Mouse (Mus musculus): ENCODE measurements around the gene Mmab. TPM values are rescaled to one million over a fixed set of nuclear protein-coding genes. Genes with fewer than 3 reads are reported as not detected.

The Mmab gene
- total RNA-seq (2015; ENCODE audit: low replicate concordance) (1.1 and 1.7 TPM in 2 replicates), total RNA-seq (2017; ENCODE audit: low replicate concordance) (1.1 and 3.3 TPM in 2 replicates)

DNA sequence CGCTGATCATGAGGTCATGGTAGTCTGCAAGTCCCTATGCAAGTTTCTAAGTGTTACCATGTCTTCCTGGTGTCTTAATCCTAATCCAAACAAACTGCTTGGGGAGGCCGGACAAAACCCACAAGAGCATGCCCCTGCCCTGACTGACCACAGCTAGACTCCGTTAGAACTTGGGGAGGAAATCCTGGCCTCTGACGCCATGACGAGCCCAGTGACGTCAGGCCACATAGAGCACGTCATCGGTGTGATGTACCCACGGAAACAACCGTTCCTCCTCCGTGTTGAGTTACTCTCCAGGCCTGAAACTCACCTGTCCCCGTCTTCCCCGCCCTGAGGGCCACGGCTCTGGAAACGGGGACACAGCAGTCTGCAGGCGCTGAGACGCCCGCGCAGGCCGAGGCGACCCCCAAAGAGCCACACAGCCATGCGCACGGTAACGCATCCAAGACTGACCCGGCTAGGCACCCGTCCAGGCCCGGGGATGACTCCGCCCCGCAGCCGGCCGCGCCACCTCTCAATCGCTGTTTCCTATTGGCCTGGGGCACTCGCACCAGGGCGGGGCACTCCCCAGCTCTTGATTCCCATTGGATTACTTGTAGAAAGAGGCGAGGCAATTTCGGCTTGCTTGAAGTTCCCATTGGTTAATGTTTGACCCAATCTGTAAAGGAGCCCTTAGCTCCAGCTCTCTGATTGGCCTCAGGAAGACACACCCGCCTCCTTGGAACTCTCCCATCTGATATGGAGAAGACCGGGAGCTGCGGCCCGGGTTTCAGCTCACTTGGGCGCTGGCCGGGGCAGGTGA, at the start of gene Mmab, which contains the start of gene Mvk:
Mmab (minus strand) TSS at position 495 of the 802 bp plus-strand sequence.
Mvk (plus strand) TSS at position 704 of the 802 bp plus-strand sequence.
- peak; percentile 96 for ATAC-seq (replicated peaks; ENCODE audit: low FRiP score, poor library complexity, severe bottlenecking)

DNA sequence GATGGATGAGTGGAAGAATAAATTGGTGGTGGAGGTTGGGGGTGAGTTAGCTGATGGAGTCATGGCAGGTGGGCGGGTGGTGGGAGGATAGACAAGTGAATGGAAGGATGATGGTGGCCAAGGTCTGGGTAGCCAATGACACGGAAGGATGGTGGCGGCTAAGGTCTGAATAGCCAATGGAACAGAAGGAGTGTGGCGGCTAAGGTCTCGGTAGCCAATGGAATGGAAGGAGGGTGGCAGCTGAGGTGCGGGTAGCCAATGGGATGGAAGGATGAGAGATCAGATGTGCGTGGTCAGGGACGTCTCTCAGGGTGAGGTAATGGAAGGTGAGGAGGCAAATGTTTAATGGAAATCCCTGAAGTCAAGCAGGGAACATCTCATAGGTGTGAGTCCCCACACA, 46.4 kb upstream of the Mmab start:
- ATAC-seq (replicated peaks; ENCODE audit: low FRiP score, poor library complexity, severe bottlenecking) = no peak

DNA sequence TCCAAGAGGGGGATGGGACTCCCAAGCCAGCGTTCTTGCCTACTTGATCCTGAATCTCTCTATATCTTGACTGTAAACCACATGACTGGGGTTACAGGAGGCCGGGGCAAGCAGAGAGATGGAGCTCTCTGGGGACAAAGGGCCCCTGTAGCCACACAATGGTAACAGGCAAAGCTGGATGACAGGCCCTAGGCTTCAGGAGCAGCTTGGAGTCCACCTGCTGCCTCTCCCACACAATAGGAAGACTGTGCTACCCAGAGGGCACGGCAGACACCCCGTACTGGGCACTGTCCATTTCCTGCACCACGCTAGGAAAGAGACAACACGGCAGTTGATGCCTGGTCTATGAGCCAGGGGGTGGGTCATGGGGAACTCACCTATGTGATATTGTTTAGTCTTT, 45.7 kb upstream of the Mmab start:
- no peak for ATAC-seq (replicated peaks; ENCODE audit: low FRiP score, poor library complexity, severe bottlenecking)

DNA sequence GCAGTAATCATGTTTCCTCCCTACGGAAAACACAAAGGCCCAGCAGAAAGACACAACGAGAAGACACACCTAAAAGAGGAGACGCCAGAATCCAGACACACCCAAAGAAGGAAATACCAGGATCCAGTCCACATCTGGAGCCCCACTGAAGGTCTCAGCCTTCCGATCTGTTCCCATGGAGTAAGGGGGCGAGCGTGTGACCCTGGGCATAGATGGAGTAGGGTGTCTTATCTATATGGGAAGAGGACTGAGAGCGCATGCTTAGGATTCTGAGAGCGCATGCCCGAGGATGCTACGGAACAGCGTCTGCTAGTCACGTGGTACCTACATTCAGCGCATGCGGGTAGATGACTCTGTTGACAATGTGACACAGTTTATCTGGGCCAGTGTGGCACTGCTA, 41.8 kb upstream of the Mmab start:
- ATAC-seq (replicated peaks; ENCODE audit: low FRiP score, poor library complexity, severe bottlenecking) = no peak

DNA sequence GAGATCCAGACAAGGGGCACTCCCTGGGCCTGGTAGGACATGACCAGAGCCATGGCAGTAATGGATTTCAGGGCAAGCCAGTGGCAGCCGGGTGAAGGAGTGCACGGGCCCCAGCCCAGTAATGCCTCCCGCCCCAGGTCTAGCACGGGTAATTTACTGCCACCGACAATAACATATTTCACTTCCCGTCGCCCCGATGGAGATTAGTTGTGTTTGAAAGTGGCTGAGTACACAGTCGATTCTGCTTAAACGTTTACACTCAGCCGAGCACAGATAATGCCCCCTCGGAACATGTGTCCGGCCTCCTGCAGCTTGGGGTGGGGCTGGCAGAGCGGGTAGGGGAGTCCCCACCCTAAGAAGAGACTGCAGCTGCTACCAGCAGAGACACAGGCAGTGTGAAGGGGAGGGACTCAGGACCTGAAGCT, 38.7 kb upstream of the Mmab start:
- no peak for ATAC-seq (replicated peaks; ENCODE audit: low FRiP score, poor library complexity, severe bottlenecking)

DNA sequence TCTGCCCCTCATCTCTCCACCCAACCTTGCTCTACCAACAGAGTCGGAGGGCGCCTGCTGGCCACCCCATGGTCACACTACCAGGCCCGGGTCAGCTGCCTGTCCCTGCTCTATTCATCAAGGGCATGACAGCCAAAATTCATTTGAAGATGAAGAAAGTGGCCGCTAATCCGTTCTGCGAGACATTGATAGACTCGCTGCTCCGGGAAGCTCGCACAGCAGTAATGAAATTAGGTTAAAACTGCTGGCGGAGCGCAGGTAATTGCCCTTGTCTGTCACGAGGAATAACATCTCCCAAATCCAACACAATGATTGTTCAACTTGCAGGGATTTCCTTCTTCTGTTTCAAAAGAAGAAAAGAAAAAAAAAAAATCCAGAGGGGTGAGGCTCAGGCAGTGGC, 34.4 kb upstream of the Mmab start:
- no peak for ATAC-seq (replicated peaks; ENCODE audit: low FRiP score, poor library complexity, severe bottlenecking)

DNA sequence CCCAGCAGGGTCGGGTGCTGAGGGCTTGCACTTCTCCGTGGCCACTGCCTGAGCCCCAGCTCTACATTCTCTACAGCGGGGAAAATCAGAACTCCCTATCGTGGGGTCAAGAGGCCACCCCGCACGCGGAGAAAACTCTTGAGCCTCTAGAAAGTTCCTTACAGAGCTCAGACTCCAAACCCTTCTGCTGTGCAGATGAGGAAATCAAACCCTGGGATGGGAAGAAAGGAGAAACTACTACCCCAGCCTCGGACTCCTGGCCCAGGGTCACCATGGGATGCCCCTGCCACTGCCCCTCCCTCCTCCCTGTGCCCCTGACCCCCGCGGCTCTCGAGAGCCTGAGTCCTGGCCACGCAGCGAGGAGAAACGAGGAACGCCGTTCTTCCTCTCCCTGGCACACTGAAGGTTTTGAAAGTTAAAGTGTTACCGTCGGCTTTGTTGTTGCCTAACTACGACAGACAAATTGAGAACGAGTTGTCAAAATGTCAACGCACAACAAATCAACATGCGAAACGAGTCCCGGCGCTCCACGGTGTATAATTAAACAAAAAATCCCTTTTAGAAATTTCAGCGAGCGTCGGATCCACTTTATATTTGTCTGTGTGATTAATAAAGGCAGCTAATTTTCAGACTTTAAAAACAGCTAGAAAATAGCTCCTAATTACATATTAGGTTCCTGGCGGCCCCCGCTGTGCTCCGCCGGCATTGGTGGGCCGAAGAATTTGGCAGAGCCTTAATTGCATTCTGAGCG, 31.1 kb upstream of the Mmab start:
- no peak for ATAC-seq (replicated peaks; ENCODE audit: low FRiP score, poor library complexity, severe bottlenecking)

DNA sequence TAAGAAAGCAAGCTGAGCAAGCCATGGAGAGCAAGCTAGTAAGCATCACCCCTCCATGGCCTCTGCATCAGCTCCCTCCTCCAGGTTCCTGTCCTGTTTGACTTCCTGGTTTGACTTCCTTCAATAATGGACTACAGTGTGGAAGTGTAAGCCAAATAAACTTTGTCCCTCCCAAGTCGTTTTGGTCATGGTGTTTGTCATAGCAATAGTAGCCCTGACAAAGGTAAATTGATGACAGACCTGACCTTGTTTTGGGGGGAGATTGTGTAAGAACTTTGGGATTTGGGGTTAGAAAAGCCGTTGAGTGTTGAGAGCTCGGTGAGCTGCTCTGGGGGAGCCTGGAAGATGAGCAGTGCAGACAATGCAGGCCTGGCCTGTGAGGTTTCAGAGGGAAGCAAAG, 26.5 kb upstream of the Mmab start:
- ATAC-seq (replicated peaks; ENCODE audit: low FRiP score, poor library complexity, severe bottlenecking) = no peak

DNA sequence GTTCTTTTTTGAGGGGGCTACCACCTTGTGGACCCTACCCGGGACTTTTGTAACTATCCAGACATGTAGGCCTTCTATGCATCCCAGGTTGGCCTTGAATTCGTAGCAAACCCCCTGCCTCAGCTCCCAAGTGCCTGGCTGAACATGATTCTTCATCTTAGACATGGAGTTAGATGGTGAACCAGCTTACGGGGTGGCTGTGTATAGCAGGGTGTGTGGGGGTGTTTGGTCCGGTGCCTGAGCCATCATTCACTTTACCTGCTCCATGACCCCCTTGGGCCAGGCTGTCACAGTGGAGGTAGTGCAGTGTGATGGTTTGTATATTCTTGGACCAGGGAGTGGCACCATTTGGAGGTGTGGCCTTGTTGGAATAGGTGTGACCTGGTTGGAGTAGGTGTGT, 24.1 kb upstream of the Mmab start:
- ATAC-seq (replicated peaks; ENCODE audit: low FRiP score, poor library complexity, severe bottlenecking) = no peak

DNA sequence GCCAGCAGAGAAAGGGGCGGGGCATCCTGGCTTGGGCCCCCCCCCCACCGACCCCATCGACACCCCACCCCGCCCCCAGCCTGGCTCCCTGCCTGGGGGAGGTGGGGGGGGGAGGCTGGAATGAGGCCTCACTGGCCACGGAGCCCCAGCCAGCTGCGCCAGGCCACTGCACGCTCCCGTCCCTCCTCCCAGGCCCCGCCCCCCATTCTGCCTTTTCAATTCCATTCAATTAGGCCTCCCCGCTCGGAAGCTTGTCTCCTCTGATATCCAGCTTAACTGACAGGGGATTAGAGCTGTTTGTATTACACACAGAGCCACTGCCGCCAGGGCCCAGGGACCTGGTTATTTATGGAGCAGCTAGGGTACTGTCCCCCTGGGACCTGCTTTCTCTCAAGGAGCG, 23.6 kb upstream of the Mmab start:
- no peak for ATAC-seq (replicated peaks; ENCODE audit: low FRiP score, poor library complexity, severe bottlenecking)

DNA sequence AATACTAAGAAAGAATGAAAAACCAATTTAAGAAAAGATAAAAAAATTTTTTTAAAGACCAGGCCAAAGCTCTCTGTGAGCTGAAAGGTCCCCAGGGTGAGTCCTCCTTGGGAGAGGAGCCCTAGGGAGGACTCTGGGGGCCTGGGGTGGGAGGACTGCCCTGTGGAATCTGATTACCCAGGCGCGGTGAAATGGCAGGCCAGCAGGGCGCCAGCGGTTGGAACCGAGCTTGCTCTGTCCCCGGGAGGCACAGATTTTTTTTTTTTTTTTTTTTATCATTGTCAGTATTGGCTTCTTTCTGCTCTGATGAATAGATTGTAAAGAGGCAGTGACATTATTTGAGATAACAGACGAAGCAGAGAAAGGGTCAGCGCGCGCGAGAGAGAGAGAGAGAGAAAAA, 23.2 kb upstream of the Mmab start:
- no peak for ATAC-seq (replicated peaks; ENCODE audit: low FRiP score, poor library complexity, severe bottlenecking)

DNA sequence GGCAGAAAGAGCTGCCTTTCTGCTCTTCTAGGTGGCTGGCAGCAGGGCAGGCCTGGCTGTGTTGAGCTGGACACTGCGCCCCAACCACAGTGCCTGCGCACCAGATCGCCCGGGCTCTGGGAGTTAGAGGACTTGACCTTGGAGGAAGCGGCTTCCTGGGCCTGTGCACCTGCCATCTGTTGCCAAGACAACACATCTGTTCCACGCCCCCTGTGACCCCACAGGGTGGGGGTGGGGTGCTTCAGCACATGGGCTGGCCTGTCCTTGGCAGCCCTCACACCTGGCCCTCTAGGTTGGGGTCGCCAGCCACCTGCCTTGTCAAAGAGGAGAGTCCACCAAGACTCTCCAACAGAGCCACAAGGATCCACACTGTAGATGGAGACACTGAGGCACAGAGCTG, 21.8 kb upstream of the Mmab start:
- no peak for ATAC-seq (replicated peaks; ENCODE audit: low FRiP score, poor library complexity, severe bottlenecking)

DNA sequence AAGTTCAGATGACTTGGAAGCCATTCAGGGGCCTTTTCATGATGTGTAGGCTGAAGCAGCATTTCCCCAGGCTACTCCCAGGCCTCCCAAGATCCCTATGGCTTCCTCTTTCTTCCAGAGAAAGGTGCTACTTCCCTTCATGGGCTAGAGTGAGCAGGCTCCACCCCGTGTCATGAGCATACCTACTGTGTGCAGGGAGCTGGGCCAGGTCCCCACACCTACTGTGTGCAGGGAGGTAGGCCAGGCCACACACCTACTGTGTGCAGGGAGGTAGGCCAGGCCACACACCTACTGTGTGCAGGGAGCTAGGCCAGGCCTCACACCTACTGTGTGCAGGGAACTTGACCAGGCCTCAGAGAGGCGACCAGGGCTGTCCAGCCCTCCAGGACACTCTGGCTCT, 20.7 kb upstream of the Mmab start:
- ATAC-seq (replicated peaks; ENCODE audit: low FRiP score, poor library complexity, severe bottlenecking) = no peak

DNA sequence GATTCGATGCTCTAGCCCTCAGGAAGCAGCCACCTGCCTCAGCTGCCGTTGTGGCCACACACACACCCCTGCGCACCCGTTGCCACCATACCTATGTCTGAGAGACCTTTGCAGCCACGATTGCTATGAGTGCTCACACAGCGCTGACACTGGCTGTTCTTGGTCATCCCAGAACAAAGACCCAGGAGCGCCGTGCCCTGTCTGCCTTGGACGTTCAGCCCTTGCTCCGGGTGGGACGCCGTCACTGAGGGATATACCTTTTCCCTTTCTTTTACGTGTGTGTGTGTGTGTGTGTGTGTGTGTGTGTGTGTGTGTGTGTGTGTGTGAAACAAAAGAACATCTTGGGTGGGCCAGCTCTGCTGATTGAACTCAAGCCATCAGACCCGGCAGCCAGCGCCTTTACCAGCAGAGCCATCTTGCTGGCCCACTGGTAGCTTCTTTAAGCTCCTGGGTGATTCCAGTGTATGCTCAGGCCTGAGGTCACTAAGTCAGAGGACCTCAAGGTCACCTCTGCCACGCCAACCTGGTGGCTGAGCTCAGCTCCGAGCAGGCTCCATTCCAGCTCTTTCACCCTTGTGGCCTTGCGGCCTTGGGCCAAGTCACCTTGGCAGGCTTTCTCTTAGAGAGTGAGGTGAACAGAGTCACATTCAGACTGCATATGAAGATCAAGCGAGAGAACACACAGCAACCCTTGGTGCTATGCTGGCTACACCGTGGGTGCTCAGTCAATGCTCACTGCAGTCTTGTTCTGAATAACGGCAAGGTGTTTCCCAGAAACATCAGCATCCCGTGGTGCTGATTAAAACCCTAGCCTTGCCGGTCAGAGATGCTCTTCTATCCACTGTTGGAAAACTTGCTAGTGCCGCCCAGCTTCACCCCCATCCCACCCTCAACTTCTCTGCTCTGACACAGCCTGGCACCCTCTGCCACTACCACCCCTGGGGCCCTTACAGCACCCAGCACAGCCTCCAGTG, 18.5 kb upstream of the Mmab start:
- ATAC-seq (replicated peaks; ENCODE audit: low FRiP score, poor library complexity, severe bottlenecking) = no peak

DNA sequence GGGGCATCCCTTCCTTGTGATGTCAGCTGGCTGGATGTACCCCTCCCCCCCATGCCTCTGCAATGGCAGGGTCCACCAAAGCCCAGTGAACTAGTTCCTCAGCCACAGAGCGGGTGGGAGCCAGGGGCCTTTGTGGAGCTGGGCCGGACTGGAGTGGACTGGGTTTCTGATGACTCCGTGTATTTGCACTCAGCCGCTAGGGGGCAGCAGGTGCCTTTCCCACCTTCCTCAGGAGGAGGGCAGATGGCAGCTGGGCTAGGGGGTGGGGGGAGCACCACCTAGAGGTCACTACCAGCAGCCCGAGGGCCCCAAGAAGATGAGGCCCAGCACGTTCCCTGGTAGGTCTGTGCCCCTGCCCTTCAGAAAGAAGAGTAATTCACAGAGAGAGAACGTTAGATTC, 17.4 kb upstream of the Mmab start:
- ATAC-seq (replicated peaks; ENCODE audit: low FRiP score, poor library complexity, severe bottlenecking) = peak; percentile 46; the same call in 1 of the 2 replicates

DNA sequence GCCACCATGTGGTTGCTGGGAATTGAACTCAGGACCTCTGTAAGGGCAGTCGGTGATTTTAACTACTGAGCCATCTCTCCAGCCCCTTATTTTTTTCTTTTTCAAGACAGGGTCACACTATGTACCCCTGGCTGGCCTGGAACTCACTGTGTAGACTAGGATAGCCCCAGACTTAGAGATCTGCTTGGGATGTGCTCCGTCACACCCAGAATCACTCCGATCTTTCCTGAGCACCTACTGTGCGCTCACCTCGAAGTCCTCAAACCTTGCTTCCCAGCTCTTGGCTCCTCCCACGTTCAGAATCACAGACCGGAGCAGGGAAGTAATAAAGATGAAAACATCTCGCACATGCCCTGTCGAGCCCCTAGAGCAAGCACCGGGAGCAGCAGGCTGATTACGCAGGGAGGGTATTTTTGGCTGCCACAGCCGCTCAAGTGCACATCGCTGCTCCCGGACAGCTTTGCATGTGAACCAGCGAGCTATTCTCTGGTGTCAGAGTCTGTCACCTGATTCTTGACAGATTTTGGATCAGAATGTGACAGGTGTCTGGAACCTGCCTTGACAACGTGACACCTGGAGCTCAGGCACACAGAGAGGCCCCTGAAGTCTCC, 13.2 kb upstream of the Mmab start:
- no peak for ATAC-seq (replicated peaks; ENCODE audit: low FRiP score, poor library complexity, severe bottlenecking)

DNA sequence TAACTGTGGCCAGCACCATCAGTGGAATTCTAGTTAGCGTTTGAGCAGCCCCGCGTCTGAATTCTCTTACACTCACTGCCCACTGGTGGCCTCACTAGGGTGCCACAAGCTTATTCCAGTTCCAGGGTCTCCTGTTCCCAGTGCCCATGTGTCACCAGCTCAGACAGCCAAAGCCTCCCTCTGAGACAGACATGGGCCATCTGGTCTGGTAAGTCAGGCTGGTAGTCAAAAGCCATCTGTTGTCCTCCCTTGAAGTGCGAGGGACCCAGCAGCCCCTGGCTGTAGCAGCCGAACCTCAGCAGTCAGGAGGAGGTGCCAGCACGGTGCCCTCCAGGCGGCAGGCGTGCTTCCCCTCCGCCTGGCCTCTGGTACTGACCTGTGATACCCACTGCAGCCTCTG, 12.4 kb upstream of the Mmab start:
- ATAC-seq (replicated peaks; ENCODE audit: low FRiP score, poor library complexity, severe bottlenecking) = no peak

DNA sequence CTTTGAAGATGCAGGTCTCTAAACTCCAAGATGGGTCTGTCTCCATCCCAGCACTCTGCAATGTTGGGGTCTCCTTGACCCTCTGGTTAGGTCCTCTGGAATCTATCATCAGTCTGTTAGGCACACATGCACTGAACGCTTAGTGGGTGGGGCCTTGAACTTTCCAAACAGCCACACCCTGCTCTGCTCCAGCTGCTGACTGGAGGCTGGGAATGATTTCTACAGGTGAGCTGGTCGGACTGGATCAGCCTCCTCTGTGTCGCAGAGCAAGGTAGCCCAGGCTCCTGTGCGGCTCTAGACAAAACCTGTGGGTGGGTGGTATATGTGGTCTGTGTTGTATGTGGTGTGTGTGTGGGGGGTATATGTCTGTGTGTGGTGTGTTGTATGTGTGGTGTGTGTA, 5.2 kb upstream of the Mmab start:
- ATAC-seq (replicated peaks; ENCODE audit: low FRiP score, poor library complexity, severe bottlenecking) = no peak

DNA sequence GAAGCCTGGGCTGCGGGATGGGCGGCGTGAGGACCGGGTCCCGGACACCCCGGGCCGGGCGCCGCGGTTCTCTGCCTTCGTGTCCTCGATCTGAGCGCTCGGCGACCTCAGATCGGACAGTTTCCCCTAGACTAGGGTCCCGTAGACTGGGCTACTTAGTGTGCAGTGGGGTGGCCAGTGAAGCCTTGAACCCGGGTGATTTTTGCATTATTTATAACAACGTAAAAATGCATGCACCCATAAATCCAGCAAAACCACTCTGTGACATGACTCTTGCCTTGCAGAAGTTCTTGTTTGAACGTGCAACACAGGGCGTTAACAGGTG, 470 bp upstream of the Mmab start:
- no peak for ATAC-seq (replicated peaks; ENCODE audit: low FRiP score, poor library complexity, severe bottlenecking)

DNA sequence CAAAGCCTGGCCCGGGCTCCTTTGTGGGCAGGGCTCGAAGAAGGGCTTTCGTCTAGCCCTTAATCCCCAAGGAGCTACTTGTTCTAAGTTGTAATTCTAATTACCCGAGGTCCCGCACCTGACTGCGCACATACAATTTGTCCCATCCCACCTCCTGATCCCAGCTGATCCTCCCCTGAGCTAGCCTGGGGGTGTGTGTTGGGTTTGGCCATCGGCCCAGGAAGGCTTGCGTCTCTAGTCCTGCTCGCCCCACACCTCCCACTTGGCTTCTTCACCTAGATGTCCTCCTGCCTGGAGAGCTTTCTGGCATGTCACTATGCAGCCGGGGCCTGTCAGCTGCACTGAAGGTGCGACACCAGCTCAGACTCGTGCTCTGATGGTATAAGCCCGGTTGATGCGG, 8.3 kb downstream of the Mmab start:
- ATAC-seq (replicated peaks; ENCODE audit: low FRiP score, poor library complexity, severe bottlenecking) = no peak
